Mouse (Mus musculus): ENCODE results near the gene Kif3c. TPM values are rescaled to one million over a fixed set of nuclear protein-coding genes. Genes with fewer than 3 reads are reported as not detected.

The Kif3c gene
- polyA plus RNA-seq, 1 experiment from 2014 or later: 5.9 TPM

DNA sequence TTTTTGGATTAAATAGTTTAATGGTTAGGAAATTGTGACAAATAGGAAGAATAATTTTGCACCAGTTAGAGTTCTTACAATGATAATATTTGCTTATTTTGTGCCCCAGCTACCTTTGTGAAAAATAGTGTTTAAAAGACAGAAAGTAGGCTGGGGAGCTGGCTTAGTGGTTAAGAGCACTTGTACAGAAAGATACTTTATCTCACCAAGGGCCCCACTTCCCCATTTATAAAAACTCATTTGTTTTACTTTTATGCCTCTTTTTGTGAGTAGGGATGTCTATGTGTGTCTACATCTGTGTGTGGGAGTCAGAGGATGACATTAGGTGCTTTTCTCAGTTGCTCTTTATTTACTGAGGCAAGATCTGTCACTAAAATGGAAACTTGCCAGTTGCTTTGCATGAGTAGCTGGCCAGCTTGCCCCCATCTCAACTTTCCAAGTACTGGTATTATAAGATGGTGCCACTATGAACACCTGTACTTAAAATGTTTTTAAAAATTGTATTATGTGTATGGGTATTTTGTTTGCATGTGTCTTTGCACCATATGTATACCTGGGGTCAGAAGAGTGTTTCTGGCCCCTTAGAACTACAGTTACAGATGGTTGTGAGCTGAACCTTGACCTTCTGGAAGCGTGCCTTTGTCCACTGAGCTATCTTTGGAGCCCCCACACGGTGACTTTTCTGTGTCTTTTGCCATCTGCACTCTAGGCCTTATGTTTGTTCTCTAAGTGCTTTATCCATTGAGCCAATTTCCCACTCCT, 64.9 kb downstream of the Kif3c start:
- H3K27ac ChIP-seq (ENCODE audit: low read depth, low read length): no peak overlapping the region
- no peaks in the 10 kb centered on the region for H3K36me3 ChIP-seq (ENCODE audit: control insufficient read depth, insufficient read depth, low read length)
- ATAC-seq (replicated peaks; ENCODE audit: insufficient number of reproducible peaks, low FRiP score, low TSS enrichment): no peak
- H3K4me3 ChIP-seq (ENCODE audit: low read depth, low read length): no peak overlapping the region
- no peaks in the 10 kb centered on the region for H3K9me3 ChIP-seq (replicated peaks; ENCODE audit: control insufficient read depth, low read length)
- H3K27me3 ChIP-seq (ENCODE audit: control insufficient read depth, insufficient read depth, low read length): no peaks in the 10 kb centered on the region
- no peak overlapping the region for H3K4me2 ChIP-seq
- H3K9ac ChIP-seq (ENCODE audit: low read depth, low read length): no peak overlapping the region
- H3K4me1 ChIP-seq (ENCODE audit: control insufficient read depth, insufficient read depth, low read length): no peaks in the 10 kb centered on the region; the same call in 1 of the 2 replicates
- 75% methylated on average over 2 of the region's 2 CpGs for WGBS (ENCODE audit: insufficient replicate concordance)

DNA sequence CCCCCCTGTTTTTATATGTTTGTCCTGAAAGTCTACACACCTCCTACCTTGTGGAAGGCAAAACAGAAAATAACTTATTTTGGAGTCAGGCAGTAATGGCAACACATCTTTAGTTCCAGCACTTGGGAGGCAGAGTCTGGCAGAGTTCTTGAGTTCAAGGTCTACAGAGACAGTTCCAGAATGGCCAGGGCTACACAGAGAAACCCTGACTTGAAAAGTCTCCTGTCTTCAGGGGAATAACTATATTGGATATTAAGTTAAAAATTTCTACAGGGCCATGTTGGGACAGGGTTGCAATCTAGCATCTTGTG, 65.5 kb downstream of the Kif3c start:
- Histone ChIP-seq H3K4me1 (ENCODE audit: control insufficient read depth, insufficient read depth, low read length) (no peaks in the 10 kb centered on the region; the same call in 1 of the 2 replicates), H3K4me3 (ENCODE audit: low read depth, low read length) (no peak overlapping the region), H3K36me3 (ENCODE audit: control insufficient read depth, insufficient read depth, low read length) (no peaks in the 10 kb centered on the region), H3K27me3 (ENCODE audit: control insufficient read depth, insufficient read depth, low read length) (no peaks in the 10 kb centered on the region), H3K9me3 (replicated peaks; ENCODE audit: control insufficient read depth, low read length) (no peaks in the 10 kb centered on the region), H3K27ac (ENCODE audit: low read depth, low read length) (no peak overlapping the region), H3K4me2 (no peak overlapping the region), H3K9ac (ENCODE audit: low read depth, low read length) (no peak overlapping the region)
- ATAC-seq (replicated peaks; ENCODE audit: insufficient number of reproducible peaks, low FRiP score, low TSS enrichment): no peak

DNA sequence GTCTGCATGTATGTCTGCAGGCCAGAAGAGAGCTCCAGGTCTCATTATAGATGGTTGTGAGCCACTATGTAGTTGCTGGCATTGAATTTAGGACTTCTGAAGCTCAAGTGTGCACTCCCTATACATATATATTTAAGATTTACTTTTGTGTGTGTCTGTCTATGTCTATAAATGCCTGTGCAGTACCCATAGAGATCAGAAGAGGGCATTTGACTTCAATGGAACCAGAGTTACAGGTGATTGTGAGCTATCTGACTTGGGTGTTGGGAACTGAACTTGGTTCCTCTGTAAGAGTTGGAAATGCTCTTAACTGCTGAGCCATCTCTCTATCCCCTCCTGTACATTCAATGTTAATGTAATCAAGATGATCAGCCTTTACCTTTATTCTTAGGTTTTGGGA, 66.1 kb downstream of the Kif3c start:
- no peaks in the 10 kb centered on the region; the same call in 1 of the 2 replicates for H3K4me1 ChIP-seq (ENCODE audit: control insufficient read depth, insufficient read depth, low read length)
- no peak overlapping the region for H3K4me2 ChIP-seq
- no peaks in the 10 kb centered on the region for H3K27me3 ChIP-seq (ENCODE audit: control insufficient read depth, insufficient read depth, low read length)
- no peak for ATAC-seq (replicated peaks; ENCODE audit: insufficient number of reproducible peaks, low FRiP score, low TSS enrichment)
- H3K36me3 ChIP-seq (ENCODE audit: control insufficient read depth, insufficient read depth, low read length): no peaks in the 10 kb centered on the region
- no peak overlapping the region for H3K9ac ChIP-seq (ENCODE audit: low read depth, low read length)
- H3K27ac ChIP-seq (ENCODE audit: low read depth, low read length): no peak overlapping the region
- H3K9me3 ChIP-seq (replicated peaks; ENCODE audit: control insufficient read depth, low read length): no peaks in the 10 kb centered on the region
- H3K4me3 ChIP-seq (ENCODE audit: low read depth, low read length): no peak overlapping the region

DNA sequence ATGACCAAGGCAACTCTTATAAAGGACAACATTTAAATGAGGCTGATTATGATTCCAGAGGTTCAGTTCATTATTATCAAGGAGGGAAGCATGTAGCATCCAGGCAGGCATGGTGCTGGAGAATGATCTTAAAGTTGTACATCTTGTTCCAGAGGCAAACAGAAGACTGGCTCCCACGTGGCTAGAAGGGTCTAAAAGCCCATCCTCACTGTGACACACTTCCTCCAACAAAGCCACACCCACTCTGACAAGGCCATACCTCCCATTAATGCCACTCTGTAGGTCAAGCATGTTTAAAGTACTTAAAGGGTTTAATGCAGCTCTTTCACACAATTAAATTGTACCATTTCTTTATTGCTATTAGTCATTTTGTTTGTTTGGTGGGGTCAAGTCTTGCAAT, 68.8 kb downstream of the Kif3c start:
- Histone ChIP-seq H3K4me1 (ENCODE audit: control insufficient read depth, insufficient read depth, low read length) (no peaks in the 10 kb centered on the region; the same call in 1 of the 2 replicates), H3K9me3 (replicated peaks; ENCODE audit: control insufficient read depth, low read length) (no peaks in the 10 kb centered on the region), H3K36me3 (ENCODE audit: control insufficient read depth, insufficient read depth, low read length) (no peaks in the 10 kb centered on the region), H3K27me3 (ENCODE audit: control insufficient read depth, insufficient read depth, low read length) (no peaks in the 10 kb centered on the region), H3K4me3 (ENCODE audit: low read depth, low read length) (no peak overlapping the region), H3K4me2 (no peak overlapping the region), H3K27ac (ENCODE audit: low read depth, low read length) (no peak overlapping the region), H3K9ac (ENCODE audit: low read depth, low read length) (no peak overlapping the region)
- ATAC-seq (replicated peaks; ENCODE audit: insufficient number of reproducible peaks, low FRiP score, low TSS enrichment): no peak
- WGBS (ENCODE audit: insufficient replicate concordance): 61% methylated on average over 1 of the region's 1 CpGs

DNA sequence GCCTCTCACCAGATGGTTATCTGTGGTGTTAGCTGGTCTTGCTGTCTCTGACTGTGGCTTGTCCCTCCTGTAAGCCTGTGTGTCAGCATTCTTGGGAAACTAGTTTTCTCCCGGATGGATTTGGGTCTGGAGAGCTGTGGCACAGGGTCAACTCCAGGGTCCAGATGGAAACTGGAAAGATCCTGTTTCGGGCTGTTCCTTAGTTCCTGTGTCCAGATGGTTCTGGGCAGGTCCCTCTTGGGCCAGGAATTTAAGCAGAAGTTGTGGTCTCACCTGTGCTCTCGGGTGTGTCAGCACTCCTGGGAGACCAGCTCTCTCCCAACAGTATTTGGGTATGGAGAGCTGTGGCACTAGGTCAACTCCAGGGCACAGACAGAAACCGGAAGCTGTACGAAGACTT, 71.5 kb downstream of the Kif3c start:
- ATAC-seq (replicated peaks; ENCODE audit: insufficient number of reproducible peaks, low FRiP score, low TSS enrichment): no peak
- H3K4me2 ChIP-seq: no peak overlapping the region
- 0 out of 2 replicates have a peak, but pooled peaks cover 2% of the 10 kb centered on the region for H3K4me1 ChIP-seq (ENCODE audit: control insufficient read depth, insufficient read depth, low read length)
- no peaks in the 10 kb centered on the region for H3K27me3 ChIP-seq (ENCODE audit: control insufficient read depth, insufficient read depth, low read length)
- H3K4me3 ChIP-seq (ENCODE audit: low read depth, low read length): no peak overlapping the region
- H3K27ac ChIP-seq (ENCODE audit: low read depth, low read length): no peak overlapping the region
- H3K36me3 ChIP-seq (ENCODE audit: control insufficient read depth, insufficient read depth, low read length): no peaks in the 10 kb centered on the region
- H3K9ac ChIP-seq (ENCODE audit: low read depth, low read length): no peak overlapping the region
- no peaks in the 10 kb centered on the region for H3K9me3 ChIP-seq (replicated peaks; ENCODE audit: control insufficient read depth, low read length)
- WGBS (ENCODE audit: insufficient replicate concordance): 90% methylated on average over 5 of the region's 5 CpGs

DNA sequence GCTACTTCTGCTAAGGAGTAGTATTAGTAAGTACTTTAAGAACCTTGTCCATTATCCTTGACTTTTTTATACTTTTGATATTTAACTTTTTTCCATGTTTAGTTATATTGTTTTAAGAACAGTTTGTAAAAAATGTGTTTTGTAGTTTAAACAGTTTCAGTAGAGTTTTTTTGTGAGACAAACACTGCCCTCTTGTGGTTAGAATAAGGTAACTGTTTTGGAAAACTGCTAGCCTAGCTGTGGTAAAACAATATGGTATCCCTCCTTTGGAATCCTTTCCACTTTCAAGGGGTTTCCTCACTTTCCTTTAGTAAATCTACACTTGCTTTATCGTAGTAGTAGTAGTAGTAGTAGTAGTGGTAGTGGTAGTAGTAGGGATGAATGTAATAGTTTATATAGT, 72.9 kb downstream of the Kif3c start:
- H3K4me2 ChIP-seq: no peak overlapping the region
- H3K4me1 ChIP-seq (ENCODE audit: control insufficient read depth, insufficient read depth, low read length): 0 out of 2 replicates have a peak, but pooled peaks cover 2% of the 10 kb centered on the region
- H3K9ac ChIP-seq (ENCODE audit: low read depth, low read length): no peak overlapping the region
- peaks cover under 1% of the 10 kb centered on the region; the same call in 1 of the 2 replicates for H3K36me3 ChIP-seq (ENCODE audit: control insufficient read depth, insufficient read depth, low read length)
- H3K27me3 ChIP-seq (ENCODE audit: control insufficient read depth, insufficient read depth, low read length): no peaks in the 10 kb centered on the region
- no peak for ATAC-seq (replicated peaks; ENCODE audit: insufficient number of reproducible peaks, low FRiP score, low TSS enrichment)
- 80% methylated on average over 1 of the region's 1 CpGs for WGBS (ENCODE audit: insufficient replicate concordance)
- H3K27ac ChIP-seq (ENCODE audit: low read depth, low read length): no peak overlapping the region
- no peak overlapping the region for H3K4me3 ChIP-seq (ENCODE audit: low read depth, low read length)
- no peaks in the 10 kb centered on the region for H3K9me3 ChIP-seq (replicated peaks; ENCODE audit: control insufficient read depth, low read length)

DNA sequence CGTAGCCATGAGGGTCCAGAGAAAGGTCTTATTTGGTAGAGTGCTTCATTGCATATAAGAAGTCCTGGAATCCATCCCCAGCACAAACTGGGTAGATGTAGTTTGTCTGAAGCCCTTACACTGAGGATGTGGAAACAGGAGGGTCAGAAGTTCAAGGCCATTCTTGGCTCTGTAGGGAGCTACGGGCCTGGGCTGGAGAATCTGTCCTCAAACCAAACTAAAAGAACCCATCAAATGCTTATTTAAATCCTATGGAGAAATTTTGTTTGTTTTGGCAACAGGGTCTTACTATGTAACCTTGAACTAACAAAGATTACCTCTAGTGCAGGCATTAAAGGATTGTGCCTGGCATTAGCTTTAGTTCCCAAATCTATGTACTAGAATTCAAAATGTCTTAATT, 76.0 kb downstream of the Kif3c start:
- Histone ChIP-seq H3K36me3 (ENCODE audit: control insufficient read depth, insufficient read depth, low read length) (peaks cover 2% of the 10 kb centered on the region; the same call in 1 of the 2 replicates), H3K9me3 (replicated peaks; ENCODE audit: control insufficient read depth, low read length) (no peaks in the 10 kb centered on the region), H3K9ac (ENCODE audit: low read depth, low read length) (no peak overlapping the region), H3K4me1 (ENCODE audit: control insufficient read depth, insufficient read depth, low read length) (0 out of 2 replicates have a peak, but pooled peaks cover 2% of the 10 kb centered on the region), H3K4me3 (ENCODE audit: low read depth, low read length) (no peak overlapping the region), H3K4me2 (no peak overlapping the region), H3K27ac (ENCODE audit: low read depth, low read length) (no peak overlapping the region), H3K27me3 (ENCODE audit: control insufficient read depth, insufficient read depth, low read length) (no peaks in the 10 kb centered on the region)
- 80% methylated on average over 2 of the region's 2 CpGs for WGBS (ENCODE audit: insufficient replicate concordance)
- no peak for ATAC-seq (replicated peaks; ENCODE audit: insufficient number of reproducible peaks, low FRiP score, low TSS enrichment)

DNA sequence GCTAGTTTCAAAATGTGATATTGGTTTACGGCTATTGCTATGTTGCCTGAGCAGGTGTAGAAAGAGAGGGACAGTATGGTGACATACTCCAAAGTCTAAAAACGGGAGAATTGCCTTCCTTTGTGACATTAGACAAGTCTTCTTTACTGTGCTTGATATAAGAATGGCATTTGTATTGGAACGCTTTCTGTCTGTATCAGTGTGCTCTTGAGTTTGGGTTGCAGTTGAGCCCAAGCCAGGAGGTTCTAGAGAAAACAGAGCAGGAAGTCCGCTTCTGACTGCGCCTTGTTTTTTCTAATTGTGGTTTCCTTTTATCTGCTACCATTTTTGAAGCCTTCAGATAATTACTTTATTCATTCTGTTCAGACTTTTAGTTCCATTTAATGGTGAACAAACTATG, 76.4 kb downstream of the Kif3c start:
- Histone ChIP-seq H3K4me2 (no peak overlapping the region), H3K27ac (ENCODE audit: low read depth, low read length) (no peak overlapping the region), H3K9ac (ENCODE audit: low read depth, low read length) (no peak overlapping the region), H3K36me3 (ENCODE audit: control insufficient read depth, insufficient read depth, low read length) (peaks cover 2% of the 10 kb centered on the region; the same call in 1 of the 2 replicates), H3K4me3 (ENCODE audit: low read depth, low read length) (no peak overlapping the region), H3K9me3 (replicated peaks; ENCODE audit: control insufficient read depth, low read length) (no peaks in the 10 kb centered on the region), H3K27me3 (ENCODE audit: control insufficient read depth, insufficient read depth, low read length) (no peaks in the 10 kb centered on the region), H3K4me1 (ENCODE audit: control insufficient read depth, insufficient read depth, low read length) (0 out of 2 replicates have a peak, but pooled peaks cover 2% of the 10 kb centered on the region)
- no peak for ATAC-seq (replicated peaks; ENCODE audit: insufficient number of reproducible peaks, low FRiP score, low TSS enrichment)
- 81% methylated on average over 5 of the region's 5 CpGs for WGBS (ENCODE audit: insufficient replicate concordance)

DNA sequence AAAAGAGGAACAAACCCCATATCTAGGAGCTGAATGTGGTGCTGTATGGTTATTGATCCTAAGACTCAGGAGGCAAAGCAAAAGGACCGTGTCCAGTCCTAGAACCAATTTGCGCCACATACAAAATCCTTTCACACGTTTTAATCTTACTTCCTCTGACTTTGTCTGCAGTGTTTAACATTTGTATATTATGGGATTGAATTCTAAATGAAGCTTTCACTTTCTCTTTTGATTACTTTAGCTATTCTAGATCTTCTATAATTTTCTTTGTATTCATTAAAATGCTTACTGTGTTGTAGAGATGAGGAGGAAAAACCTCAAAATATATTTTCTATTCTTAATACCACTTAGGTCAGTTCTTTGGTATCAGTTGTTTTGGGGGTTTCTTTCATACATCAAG, 88.6 kb downstream of the Kif3c start:
- Histone ChIP-seq H3K4me3 (ENCODE audit: low read depth, low read length) (no peak overlapping the region), H3K9me3 (replicated peaks; ENCODE audit: control insufficient read depth, low read length) (no peaks in the 10 kb centered on the region), H3K4me2 (no peak overlapping the region), H3K27ac (ENCODE audit: low read depth, low read length) (no peak overlapping the region), H3K4me1 (ENCODE audit: control insufficient read depth, insufficient read depth, low read length) (no peaks in the 10 kb centered on the region), H3K9ac (ENCODE audit: low read depth, low read length) (no peak overlapping the region), H3K36me3 (ENCODE audit: control insufficient read depth, insufficient read depth, low read length) (peaks cover 11% of the 10 kb centered on the region; the same call in 1 of the 2 replicates), H3K27me3 (ENCODE audit: control insufficient read depth, insufficient read depth, low read length) (no peaks in the 10 kb centered on the region)
- WGBS (ENCODE audit: insufficient replicate concordance): 85% methylated on average over 3 of the region's 3 CpGs
- ATAC-seq (replicated peaks; ENCODE audit: insufficient number of reproducible peaks, low FRiP score, low TSS enrichment): no peak
